Mouse (Mus musculus): ENCODE results near the gene Six4. TPM values are rescaled to one million over a fixed set of nuclear protein-coding genes. Genes with fewer than 3 reads are reported as not detected.
"Not testable (repeated sequence)": the region's sequence is repeated elsewhere in the genome, so short reads cannot be mapped to it uniquely, and the experiment has no call there.

The Six4 gene
- total RNA-seq, 1 experiment from 2014 or later: not detected

DNA sequence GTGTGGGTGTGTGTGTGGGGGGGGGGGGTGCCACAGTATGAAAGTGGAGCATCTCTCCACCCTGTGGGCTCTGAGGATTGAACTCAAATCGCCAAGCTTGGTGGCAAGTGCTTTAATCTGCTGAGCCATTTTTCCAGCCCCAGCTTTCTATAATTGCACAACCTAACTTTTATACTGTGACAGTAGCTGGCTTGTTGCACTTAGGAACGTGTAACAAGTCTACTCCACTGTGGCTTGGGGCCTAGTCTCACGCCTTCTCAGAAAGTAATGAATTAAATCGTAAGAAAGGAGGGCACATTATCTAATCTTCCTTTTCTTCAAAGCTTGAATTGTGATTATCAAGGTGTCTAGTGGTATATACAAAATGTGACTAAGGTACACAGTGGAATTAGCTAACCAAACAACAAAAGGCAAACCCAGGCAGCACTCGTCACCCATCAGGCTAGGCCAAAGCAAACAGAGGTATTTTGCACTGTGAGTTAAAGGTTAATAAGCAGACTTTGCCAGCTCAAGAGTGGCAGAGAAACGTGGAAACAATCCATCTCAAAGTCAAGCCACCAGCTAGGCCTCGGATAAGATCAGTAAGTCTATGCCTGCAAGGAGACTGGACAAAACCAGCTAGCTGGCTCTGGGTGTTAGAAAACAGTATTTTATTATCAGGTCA lies 22.5 kb downstream of the Six4 start:
- ATAC-seq (replicated peaks; ENCODE audit: low read depth, poor library complexity, severe bottlenecking): no peak

DNA sequence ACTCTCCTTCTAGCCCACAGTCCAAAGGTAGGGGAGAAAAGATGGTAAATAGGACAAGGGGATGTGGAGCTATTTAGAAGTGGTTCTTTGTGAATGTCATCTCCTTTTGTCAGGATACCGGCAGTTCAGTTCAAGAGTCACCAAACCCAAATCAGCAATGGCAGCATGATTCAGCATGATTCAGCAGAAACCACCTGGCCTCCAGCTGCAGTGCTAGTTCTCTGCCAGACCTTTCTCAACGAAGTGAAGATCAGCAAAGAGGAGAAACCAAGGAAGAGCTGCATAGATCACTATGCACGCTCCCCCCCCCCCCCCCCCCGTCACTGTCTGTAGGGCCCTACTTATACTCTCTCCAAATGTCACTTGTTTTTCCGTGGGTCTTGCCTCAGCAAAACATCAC lies 24.3 kb downstream of the Six4 start:
- peak; percentile 69 for ATAC-seq (replicated peaks; ENCODE audit: low read depth, poor library complexity, severe bottlenecking)

DNA sequence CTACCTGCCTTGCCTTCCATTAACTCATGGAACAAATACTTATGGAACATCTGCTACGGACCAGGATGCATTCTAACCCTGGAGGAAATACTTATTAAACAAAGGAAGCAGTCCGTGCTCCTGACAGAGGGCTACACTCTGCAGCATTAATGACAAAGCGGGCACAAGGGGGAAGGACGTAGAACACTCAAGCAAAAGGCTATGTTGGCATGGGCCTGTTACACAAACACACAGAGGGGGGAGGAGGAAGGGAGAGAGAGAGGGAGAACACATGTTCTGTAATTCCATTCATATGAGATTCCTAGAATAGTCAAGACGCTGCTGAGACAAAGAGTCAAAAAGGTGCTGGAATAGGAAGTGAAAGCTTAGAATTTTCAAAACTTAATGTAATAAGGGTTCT lies 24.8 kb downstream of the Six4 start:
- ATAC-seq (replicated peaks; ENCODE audit: low read depth, poor library complexity, severe bottlenecking): peak; percentile 36; the same call in 1 of the 2 replicates

DNA sequence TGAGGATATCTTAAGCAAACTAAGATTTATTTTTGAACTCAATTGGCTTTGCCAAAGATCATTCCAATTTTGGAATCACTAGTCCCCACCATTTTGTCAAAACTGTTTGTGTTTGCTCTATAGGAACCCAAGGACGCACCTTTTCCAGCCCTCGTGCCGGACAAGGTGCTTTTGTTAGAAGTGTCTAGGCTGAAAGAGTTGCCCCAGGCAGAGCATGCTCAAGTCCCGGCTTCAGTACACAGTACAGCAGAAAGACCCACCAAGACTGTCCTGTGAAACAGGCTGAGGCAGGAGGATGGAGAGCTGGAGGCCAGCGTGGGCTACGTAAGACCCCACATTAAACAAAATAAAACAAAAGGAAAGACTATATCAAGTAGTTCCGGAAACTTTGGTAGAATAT lies 26.2 kb downstream of the Six4 start:
- ATAC-seq (replicated peaks; ENCODE audit: low read depth, poor library complexity, severe bottlenecking): no peak

DNA sequence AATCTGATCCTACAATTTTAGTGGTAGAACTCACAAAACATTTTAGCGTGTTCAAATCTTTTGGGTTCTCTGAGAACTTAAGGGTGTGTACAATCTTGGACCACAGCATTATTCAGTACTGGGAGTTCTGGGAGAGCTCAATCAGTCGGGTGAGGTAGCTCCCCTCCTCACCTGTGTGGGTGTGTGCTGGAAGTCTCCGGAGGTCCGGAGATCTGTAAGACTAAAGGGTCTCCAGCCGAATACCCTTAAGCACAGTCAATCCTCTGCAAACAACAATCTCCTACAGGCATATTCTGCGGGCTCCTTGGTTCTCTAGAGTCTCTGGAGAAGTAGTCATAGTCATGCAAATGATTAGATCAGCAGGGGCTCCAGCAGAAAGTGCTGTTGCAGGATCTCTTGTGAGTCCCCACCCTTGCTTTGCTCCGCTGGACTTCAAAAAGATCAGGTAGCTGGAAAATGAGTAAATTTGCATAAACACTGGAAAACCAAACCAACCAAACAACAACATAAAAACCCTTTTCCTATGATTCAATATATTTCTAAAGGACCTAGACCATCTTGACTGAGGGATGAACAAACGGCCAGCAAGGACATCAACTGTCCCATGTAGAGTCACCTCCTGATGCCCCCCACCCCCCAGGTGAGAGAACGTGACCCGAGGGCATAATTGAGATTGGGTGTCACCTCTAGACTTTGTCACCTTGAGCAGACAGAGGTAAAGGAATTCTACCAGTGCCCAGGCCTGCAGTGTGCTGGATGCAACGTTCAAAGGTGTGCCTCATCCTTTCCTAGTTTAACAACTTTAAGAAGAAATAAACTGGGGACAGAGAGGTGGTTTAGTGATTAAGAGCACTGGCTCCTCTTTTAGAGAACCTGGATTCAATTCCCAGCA lies 27.3 kb downstream of the Six4 start:
- no peak for ATAC-seq (replicated peaks; ENCODE audit: low read depth, poor library complexity, severe bottlenecking)

DNA sequence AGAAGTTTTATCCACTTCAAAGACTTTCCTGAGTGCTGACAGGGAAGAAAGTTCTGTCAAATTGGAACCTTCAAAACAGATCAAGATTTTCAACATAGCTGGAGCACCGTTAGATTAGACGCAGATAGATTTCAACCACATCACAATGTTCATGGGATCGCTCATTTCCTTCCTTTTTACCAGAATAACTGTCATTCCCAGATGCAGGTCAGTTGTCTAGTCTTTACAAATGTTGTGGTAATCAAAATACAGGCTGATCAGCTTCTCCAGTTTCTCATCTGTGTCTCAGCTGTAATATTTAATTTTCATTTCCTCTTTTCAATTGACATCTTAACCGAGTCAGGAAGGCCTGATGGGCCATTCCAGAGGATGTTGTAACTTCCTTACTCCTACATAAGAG lies 29.5 kb downstream of the Six4 start:
- peak; percentile 42; the same call in 1 of the 2 replicates for ATAC-seq (replicated peaks; ENCODE audit: low read depth, poor library complexity, severe bottlenecking)

DNA sequence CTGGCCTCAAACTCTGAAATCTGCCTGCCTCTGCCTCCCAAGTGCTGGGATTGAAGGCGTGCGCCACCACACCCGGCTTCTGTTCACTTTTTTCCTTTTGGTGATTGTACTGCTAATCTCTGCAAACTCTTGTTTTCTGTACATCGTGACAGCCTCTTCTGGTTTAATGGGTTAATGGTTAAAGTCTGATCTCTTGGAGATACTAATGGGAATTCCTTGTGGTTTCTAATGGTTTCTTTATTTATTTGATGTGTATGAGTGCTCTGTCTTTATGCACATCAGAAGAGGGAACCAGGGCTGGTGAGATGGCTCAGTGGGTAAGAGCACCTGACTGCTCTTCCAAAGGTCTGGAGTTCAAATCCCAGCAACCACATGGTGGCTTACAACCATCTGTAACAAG lies 31.4 kb downstream of the Six4 start:
- not testable (repeated sequence) for ATAC-seq (replicated peaks; ENCODE audit: low read depth, poor library complexity, severe bottlenecking)

DNA sequence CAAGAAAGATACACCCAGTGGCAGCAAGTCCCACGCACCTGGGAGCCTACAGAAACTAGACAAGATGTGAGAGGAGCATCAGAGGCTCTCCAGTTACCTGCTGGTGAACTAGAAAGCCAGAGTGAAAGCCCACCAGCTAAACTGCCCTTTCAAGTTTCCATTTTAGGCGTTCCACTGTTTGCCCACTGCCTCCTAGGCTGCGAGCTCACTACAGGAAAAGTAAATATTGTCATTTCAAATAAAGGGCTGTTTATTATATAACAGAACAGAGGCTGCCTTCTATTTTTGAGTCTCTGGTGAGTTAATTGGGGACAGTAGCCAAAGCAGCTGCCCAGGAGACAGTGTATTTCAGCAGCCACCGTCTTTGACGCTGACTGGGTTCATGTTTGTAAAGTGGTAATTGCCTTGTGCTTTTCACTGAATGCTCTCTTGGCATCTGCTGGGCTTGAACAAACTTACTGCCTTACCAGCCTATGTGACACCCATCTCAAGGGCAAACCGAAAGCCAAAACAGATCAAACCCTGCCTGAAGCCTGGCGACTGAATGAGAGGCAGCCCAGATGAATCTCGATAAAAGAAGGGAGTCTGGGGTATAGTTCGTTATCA lies 52.3 kb downstream of the Six4 start:
- no peak for ATAC-seq (replicated peaks; ENCODE audit: low read depth, poor library complexity, severe bottlenecking)

DNA sequence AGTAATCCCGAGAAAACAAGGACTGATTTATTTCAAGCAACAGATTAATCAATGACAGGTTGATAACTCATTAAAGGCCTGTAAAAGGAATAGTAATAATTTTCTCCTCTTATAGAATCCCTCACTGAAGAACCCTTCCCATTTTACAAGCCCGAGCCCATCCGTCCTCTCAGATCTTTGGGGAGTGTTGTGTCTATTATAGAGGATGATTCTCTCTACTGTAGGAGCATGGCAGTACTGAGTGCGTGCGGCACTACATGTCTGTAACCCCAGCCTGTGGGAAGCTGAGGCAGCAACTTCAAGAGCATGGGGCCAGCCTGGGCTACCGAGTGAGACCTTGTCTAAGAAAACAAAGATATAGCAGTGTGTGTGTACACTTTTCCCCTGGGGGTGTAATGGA lies 55.8 kb downstream of the Six4 start:
- no peak for ATAC-seq (replicated peaks; ENCODE audit: low read depth, poor library complexity, severe bottlenecking)

DNA sequence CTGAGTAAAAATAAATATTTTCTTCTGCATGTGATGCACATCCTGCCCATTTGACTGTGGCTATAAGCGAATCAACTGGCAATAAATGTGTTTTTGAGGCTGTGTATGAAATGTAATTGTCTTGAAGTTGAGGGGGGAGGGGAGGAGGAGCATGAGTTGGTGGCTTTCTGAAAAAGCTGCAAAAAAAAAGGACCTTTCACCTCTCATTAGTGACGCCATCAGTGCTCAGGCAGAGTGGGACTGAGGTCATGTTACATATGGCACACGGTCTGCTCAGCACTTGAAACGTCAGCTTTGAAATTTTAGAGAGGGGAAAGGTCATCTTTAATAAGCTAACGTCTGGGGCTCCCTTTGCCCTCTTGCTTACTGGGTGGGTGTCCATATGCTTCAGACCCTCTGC lies 57.8 kb downstream of the Six4 start:
- ATAC-seq (replicated peaks; ENCODE audit: low read depth, poor library complexity, severe bottlenecking): no peak

DNA sequence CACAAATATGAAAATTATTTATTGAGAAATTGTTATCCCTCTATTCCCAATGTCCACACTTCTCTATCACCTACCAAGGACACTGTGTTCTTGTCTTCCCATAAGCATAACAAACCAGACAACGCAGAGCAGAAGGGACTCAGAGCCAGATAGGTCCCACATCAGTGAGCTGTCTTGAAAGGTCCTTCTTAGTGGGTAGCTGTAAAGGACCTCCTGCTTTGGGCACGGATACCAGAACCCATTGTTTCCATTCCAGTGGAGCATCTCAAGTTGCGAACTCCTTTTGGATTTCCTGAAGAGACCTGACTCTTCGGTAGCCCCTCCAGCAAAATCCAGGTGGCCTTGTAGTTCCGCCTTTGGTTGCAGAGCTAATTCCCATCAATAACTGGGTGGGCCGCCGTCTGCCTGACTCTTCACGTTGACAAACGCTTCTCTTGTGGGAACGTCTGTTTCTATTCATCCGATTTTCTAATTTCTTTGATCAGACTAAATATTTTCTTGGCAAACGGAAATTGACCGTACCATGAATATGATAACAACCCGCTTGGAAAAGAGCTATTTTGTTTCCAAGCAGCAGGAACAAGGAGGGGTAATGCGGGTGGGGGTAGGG lies 58.6 kb downstream of the Six4 start:
- no peak for ATAC-seq (replicated peaks; ENCODE audit: low read depth, poor library complexity, severe bottlenecking)

DNA sequence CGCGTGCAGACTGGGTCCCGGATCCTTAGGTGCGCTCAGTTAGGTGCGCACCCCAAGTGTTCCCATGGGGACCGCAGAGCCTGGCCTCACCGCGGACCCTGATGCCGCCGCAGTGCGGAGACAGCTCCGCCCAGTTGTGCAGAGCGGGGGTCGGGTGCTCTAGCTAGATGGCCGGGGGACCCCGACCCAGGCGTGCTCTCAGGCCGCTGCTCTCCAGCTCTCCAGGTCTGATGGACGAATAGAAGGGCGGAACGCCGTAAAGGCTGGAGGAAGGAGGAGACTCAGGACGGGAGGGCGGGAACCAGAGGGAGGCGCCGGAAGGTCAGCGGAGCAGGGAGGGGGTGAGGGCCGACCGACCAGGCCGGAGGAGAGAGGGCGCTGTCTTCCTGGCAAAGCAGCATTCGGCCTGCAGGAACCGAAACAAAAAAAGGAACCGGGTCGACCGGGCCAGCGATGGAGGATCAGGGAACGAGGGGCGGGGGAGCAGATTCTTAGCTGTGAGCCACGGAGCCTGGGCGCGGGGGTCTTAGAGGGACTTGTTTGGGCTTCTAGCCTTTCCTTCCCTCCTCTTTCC lies 59.5 kb downstream of the Six4 start, which contains the start of gene Six1:
Gene Six1 (minus strand): TSS at position 220 of the 574 bp plus-strand sequence.
- ATAC-seq (replicated peaks; ENCODE audit: low read depth, poor library complexity, severe bottlenecking): peak; percentile 82

DNA sequence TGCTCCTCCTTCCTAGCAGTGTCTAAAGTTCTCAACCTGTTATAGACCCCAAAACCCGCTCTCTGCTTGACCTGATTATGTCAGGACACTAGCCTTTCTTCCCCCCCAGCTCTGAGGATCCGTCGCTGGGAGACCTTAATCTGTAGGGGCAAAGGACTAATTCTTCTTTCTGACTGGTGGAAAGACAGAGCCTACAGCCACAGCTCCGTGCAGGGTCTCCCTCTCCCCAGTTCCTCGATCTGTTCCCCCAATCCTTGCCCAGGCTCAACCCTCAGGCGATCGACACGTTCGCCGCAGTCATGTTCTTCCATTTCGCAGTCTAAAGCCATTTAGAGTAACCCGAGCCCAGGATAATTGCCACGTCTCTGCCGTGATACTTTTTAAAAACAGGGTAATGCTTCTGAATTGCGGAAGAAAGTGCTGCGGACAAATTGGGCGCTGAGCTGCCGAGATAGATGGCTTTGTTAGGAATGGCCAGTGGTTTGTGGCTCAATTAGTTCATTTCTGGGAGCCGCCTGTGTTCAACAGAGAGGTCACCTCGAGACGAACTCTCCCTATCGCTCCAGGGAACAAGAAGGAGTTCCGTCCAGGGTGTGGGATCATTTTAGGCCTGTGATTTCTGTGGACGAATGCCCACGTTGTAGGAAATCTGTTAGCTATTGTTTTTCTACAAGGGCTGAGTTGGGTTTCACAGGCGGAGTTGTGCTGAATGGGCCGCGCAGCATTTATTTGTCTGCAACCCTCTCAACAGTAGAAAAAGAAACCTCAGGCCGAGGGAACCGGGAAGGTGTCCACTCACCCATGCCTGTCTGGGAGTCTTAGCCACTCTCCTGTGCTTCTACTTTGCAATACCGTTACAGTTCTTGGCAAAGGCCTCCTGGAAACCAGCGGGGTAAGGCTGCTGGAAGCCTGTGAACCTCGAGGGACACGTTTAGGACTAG lies 60.3 kb downstream of the Six4 start:
- no peak for ATAC-seq (replicated peaks; ENCODE audit: low read depth, poor library complexity, severe bottlenecking)

DNA sequence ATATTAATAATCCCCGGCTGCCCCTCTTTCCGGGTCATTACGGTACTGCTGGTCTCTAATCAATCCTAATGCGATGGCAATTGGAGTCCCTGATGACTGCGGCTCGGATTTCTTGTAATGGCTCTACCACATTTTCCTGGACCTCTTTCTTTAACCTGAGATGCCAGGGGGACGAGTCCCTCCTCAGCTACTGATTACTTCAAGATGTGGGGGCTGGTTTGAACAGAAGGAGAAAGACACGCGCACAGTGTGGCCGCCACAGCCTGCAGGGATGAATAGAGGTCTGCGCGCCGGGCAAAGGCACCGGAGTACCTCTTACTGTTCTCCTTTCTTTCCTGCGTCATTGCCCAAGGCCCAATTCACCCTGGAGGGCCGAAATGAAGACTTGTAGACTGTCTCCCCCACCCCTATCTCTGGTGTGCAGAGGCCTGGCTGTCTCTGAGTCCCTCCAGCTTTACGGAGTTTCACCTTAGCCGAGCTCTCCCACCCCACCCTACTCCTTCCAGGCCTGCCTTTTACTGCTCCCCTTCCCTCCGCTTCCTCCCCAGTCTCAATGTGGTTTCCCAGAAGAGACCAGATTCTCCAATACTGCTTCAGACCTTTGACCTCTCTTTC lies 61.1 kb downstream of the Six4 start:
- peak; percentile 23; the same call in 1 of the 2 replicates for ATAC-seq (replicated peaks; ENCODE audit: low read depth, poor library complexity, severe bottlenecking)

DNA sequence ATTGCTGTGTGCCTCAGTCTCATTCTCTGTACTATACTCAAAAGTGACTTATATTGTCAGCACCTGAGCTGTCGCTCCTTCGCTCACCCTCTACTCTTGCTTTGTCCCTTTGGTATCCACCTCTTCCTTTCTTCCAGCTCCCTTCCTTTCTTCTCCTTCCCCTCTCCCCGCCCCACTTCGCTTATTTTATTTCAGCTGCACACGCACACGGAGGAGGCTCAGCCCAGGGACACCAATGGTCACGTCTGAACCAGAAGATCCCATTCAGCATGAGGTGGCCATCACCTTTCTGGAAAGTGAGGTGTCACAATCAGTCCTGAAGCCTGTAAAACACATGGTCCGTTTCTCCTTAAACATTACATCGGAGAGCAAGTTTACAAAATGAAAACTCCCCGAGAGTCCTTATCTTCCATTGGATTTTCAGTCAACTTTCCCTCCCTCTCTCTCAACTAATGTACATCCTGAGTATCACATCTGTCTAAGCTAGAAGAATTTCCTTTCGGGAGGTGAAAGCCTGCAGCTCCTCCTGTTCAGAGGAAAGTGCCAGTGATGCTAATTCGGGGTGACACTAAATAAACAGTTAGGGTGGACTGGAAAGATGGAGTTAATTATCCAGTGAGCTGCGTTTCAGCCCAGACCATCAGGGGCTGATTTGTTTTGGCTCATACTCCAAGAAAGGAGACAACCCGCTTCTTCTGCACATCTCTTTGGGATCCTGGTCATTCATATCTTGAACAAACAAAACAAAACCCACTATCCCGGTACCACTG lies 62.3 kb downstream of the Six4 start:
- no peak for ATAC-seq (replicated peaks; ENCODE audit: low read depth, poor library complexity, severe bottlenecking)

DNA sequence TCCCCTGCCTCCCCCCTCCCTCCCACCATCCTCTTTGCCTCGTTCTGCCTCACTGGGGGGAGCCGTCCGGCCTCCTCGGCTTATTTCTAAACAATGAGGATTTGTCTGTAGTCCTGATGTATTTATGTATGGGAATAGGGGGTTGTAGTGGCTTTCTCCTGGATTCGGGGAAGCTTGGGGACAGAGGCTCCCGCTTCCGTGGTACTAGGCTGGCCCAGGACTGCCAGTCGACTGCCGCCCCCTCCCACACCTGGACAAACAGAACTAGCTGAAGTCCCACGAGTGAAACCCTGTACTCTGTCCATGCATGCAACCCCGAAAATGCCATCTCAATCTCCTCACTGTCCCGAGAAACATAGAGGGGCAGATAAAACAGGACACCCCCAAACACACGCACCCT lies 63.0 kb downstream of the Six4 start:
- no peak for ATAC-seq (replicated peaks; ENCODE audit: low read depth, poor library complexity, severe bottlenecking)
